Mouse (Mus musculus) urinary bladder, postnatal 25 days (tissue): ENCODE results near the gene Gm49378.

Source experiments
- DNase-seq: peaks from one replicate; pipeline ENCODE4 v3.0.0; 2022; ENCODE audit warnings: low spot score

Gm49378 gene

DNA sequence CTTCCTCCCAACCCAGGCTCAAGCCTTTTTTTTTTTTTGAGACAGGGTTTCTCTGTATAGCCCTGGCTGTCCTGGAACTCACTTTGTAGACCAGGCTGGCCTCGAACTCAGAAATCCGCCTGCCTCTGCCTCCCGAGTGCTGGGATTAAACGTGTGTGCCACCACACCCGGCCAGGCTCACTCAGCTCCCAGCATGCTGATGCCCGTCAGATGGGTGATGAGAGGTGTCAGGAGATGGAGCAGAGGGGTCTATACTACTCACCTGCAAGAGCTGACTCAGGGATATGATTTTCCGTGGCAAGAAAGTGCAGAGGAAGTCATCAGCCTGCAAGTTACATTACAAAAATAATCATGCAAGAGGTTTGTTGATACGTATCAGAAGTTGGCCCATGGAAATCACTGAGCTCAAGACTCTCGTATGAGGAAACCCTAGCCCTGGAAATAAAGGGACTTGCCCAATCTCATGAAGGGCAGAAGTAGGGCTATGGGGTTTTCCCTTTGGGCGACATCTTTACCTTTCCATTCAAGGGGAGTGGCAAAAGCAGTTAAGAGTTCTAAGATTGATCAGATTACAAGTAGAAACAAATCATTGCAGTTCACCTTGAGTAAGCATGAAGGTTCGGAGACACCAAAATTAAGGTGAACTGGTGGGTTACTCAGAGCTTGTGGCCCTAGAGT, 47.8 kb downstream of the Gm49378 start:
- no peak for DNase-seq

DNA sequence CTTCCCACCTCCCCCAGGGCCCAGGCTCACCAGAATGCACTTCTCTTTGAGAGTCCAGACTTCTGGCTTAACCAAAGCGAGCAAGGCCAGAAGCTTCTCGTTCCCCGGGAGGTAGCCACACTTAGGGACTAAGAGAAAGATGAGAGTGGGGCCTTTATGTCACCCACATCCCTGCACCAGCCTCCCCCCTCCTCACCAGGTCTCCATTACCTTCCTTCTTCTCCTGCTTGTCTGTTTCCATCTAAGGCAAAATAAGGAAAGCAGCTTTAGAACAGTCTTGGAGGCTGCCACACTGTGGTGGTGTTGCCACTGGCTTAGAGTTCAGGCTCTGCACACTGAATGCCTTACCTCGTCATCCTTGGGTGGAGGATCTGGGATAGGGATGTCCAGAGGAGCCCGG, 48.4 kb downstream of the Gm49378 start:
- DNase-seq = no peak

DNA sequence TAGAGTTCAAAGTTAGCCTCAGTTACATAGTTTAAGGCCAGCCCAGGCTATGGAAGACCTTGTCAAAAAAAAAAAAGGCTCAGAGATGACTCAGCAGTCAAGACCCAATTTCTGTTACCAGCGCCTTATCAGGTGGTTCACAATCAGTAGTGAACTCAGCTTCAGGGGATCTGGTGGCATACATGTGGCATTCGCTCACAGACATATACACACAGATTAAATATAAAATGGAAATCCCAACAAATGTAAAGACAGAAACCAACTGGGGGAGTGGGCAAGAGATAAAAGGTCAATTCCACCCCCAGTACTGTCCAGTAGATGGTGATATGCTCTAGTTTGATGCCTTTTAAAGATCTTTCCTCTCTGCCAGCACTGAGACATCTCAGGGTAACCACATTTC, 51.5 kb downstream of the Gm49378 start:
- no peak for DNase-seq

DNA sequence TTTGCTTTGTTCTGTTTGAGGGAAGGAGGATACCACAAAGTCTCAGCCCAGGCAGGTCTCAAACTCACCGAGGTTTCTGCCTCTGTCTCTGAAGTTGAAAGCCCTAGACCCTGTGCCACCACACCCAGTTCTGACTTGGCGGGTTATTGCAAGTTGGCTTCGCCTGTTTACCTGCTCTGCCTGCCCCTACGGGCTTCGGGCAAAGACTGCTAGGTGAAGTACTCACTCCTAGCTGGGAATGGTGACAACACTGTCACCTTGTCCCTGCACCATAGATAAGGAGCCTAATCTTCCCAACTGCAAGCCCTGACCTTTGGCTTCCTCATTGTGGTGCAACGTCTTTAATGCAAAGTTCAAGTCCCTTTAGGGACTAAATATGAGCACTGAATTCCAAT, 52.1 kb downstream of the Gm49378 start:
- DNase-seq = no peak

DNA sequence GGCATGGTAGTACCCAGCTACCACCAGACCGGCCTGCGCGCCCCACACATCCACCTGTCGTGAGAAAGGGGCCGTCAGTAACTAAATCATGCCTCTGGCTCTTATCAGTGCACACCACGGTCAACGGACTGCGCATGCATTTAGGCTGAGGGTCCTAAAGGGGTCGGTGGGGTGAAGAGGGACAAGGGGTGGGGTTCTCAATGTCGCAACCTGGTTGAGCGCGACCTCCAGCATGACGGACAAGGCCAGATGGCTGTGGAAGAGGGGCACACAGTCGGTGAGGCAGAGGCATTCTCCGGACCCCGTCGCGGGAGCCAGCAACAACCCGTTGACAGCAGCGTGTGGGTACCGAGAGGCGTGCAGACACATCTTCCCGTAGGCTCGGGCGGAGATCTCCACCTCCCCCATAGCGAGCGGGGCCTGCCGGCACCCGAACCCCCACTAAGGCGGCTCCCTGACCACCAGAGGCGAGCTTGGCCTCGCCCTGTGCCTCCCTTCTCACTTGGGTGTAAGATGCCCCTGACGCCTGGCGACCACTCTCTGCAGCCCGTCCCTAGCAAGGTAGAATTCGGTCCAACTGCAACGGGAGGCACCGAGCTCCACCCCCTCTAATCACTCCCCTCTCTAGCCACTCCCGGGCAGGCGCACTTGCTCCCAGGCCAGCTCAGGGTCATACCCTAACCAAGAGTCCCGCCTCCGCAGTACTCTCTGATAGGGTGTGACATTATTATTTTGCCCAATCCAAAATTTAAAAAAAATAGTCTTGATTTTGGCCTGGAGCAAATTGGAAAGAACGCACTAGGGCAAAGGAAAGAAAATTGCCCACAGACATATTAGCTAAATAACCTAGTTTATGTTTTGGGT, 52.8 kb downstream of the Gm49378 start, which contains the start of gene Emc9:
TSS of gene Emc9 (minus strand) at position 601 of the 864 bp plus-strand sequence.
- DNase-seq = peak; percentile 64

DNA sequence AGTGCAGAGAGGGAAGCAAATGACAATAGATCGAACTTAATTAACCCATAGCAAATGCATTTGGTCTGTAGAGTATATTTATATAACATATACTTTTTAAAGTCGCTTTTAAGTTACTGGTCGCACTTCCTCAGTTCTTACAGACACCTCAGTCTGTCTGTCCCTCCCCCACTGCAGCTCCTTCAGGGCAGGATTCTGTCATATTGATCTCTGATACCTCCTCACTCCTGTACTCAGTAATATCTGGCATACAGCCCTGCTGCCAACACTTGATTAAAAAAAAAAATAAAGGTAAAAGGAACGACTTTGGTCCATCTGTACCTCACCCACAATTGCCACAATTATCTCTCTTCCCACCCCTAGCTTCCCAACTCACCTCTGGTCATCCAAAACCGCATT, 53.4 kb downstream of the Gm49378 start:
- DNase-seq = no peak

DNA sequence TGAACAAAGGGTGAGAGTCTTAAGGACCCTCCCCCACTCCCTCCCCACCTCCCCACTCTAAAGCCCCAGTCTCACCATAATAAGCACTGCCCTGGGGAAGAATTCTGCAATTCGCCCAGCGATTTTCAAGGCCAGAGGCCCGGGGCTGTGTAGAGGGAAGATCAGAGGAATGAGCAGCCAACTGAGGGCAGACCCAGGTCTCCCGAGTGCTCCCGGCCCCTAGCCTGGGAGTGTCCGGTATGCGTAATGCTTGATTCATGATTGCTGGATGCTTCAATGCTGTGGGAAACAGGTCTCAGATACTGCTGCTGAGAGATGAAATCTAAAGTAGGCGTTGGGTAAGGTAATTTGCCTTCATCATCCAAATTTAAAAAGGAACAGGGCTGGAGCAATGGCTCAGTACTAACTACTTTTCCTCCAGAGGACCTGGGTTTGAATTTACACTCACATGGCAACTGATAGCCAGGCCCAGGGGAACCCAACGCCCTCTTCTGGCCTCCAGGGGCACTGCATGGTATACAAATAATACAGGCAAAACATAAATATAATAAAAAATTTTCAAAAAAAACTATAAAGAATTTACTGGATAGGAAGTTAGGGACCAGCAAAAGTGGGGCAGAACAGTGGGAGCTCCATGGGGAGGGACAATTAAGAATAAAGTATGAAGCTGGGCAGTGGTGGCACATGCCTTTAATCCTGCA, 55.6 kb downstream of the Gm49378 start:
- no peak for DNase-seq

DNA sequence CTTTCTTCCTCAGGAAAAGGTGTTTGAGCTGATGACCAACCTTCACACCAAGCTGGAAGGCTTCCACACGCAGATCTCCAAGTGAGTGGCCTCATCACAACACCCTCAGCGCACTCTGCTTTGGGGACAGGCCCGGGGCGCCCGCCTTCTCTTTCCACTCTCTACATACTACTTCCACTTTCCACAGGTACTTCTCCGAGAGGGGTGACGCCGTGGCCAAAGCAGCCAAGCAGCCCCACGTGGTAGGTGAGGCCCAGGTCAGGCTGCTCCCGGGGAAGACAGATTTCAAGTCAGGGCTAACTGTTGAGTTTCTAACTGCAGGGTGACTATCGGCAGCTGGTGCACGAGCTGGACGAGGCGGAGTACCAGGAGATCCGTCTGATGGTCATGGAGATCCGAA, 57.0 kb downstream of the Gm49378 start:
- no peak for DNase-seq

DNA sequence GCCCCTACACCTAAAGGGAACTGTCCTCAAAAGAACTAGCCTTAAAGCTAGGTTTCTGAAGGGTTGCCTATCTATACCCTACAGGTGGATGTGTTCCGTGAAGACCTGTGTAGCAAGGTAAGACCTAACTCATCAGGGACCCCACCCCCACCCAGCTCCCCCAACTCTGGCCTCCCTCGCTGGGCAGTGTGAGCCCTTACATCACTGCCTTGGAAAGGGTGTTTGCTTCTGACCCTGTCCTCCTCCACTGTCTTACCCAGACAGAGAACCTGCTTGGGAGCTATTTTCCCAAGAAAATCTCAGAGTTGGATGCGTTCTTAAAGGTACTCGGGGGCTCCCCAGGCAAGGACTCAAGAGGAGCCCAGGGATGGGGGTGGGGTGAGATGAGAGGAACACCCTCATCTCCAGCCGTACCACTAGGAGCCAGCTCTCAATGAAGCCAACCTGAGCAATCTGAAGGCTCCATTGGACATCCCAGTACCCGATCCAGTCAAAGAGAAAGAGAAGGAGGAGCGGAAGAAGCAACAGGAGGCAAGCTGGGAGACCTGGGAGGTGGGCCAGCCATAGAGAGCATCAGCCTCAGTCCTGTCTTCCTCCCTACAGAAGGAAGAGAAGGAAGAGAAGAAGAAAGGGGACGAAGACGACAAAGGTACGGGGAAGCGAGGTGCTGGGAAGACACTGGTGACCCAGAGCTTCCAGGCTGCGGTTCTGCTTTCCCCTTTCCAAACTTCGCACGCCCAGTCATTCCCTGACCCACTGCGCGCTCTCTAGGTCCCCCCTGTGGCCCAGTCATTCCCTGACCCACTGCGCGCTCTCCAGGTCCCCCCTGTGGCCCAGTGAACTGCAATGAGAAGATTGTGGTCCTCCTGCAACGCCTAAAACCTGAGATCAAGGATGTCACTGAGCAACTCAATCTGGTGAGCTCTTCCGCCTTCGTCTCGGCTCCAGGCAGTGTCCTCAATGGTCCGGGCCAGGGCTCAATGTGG, 57.9 kb downstream of the Gm49378 start:
- no peak for DNase-seq
